8 mouse cellular contexts compared by ENCODE assay signal in genomic region chr3:83701075-83701474, GRCm38 (mm10).
DNase-seq lines count a peak whose midpoint lies in the region; ATAC-seq and TF ChIP-seq lines count a peak whose summit lies in the region.
"Had no signal": no experiment of that assay in that cellular context is flagged by ENCODE, and none has a peak within 500 bp of the region (broad histone marks: within the 10 kb centered on the region; RNA-seq: fewer than 3 reads in every experiment).

No protein-coding gene starts in this region.

- peak; percentile 56 for DNase-seq in kidney, postnatal 0 days (ENCODE audit: low spot score)
- peak; percentile 62 for DNase-seq in ZHBTc4 (ENCODE audit: low read depth, low spot score)
- peak; percentile 33 for DNase-seq in lung, adult 2 months
- DNase-seq in yolk sac, embryonic 10.5 days (ENCODE audit: low spot score) = peak; percentile 5

- H3K4me3 ChIP-seq in kidney, postnatal 0 days (replicated peaks; ENCODE audit: low read depth, low read length) = no peak overlapping the region
- H3K4me3 ChIP-seq in kidney, embryonic 15.5 days (replicated peaks) = no peak overlapping the region
- H3K4me3 ChIP-seq in E14TG2a.4 (replicated peaks; ENCODE audit: low read length) = no peak overlapping the region
- H3K4me3 ChIP-seq in forebrain, embryonic 16.5 days (replicated peaks; ENCODE audit: low read length) = no peak overlapping the region
- no peak overlapping the region for H3K4me3 ChIP-seq in lung, adult 2 months (replicated peaks; ENCODE audit: extremely low read depth, low read depth, low read length)
- H3K4me3 ChIP-seq: limb, embryonic 15.5 days had no signal

- no peak overlapping the region for H3K27ac ChIP-seq in kidney, postnatal 0 days
- no peak overlapping the region for H3K27ac ChIP-seq in kidney, embryonic 15.5 days
- H3K27ac ChIP-seq in forebrain, embryonic 16.5 days (ENCODE audit: low read length) = no peak overlapping the region
- H3K27ac ChIP-seq: limb, embryonic 15.5 days had no signal

- no peak for TF ChIP-seq POLR2A in lung, adult 2 months (IDR thresholded peaks at IDR 0.05; ENCODE audit: borderline replicate concordance, extremely low read depth, low read depth, low read length)

- H3K4me2 ChIP-seq in kidney, postnatal 0 days (ENCODE audit: low read length) = no peak overlapping the region
- no peak overlapping the region for H3K4me2 ChIP-seq in kidney, embryonic 15.5 days
- no peak overlapping the region for H3K4me2 ChIP-seq in forebrain, embryonic 16.5 days (ENCODE audit: low read length)
- H3K4me2 ChIP-seq: limb, embryonic 15.5 days had no signal

- no peaks in the 10 kb centered on the region for H3K4me1 ChIP-seq in kidney, postnatal 0 days (replicated peaks; ENCODE audit: insufficient read depth, low read length)
- H3K4me1 ChIP-seq in kidney, embryonic 15.5 days = no peaks in the 10 kb centered on the region
- no peaks in the 10 kb centered on the region for H3K4me1 ChIP-seq in E14TG2a.4 (replicated peaks; ENCODE audit: low read depth, low read length)
- H3K4me1 ChIP-seq in forebrain, embryonic 16.5 days (replicated peaks; ENCODE audit: control insufficient read depth, insufficient read depth, low read length) = no peaks in the 10 kb centered on the region
- no peaks in the 10 kb centered on the region for H3K4me1 ChIP-seq in lung, adult 2 months (ENCODE audit: control insufficient read depth, insufficient read depth, low read length)
- H3K4me1 ChIP-seq: limb, embryonic 15.5 days had no signal

- 60% methylated on average over 1 of the region's 1 CpGs for WGBS in kidney, postnatal 0 days
- WGBS in kidney, embryonic 15.5 days = 59% methylated on average over 1 of the region's 1 CpGs
- 59% methylated on average over 1 of the region's 1 CpGs for WGBS in forebrain, embryonic 16.5 days
- WGBS in lung, adult 2 months = 44% methylated on average over 1 of the region's 1 CpGs

- no peaks in the 10 kb centered on the region for H3K9me3 ChIP-seq in kidney, postnatal 0 days (replicated peaks; ENCODE audit: low read length)
- H3K9me3 ChIP-seq in kidney, embryonic 15.5 days (replicated peaks) = no peaks in the 10 kb centered on the region
- H3K9me3 ChIP-seq in E14TG2a.4 (ENCODE audit: low read length) = no peaks in the 10 kb centered on the region
- H3K9me3 ChIP-seq in forebrain, embryonic 16.5 days (ENCODE audit: control insufficient read depth, low read length) = no peaks in the 10 kb centered on the region
- H3K9me3 ChIP-seq: limb, embryonic 15.5 days had no signal

- H3K9ac ChIP-seq in kidney, postnatal 0 days (ENCODE audit: low read depth, low read length) = no peak overlapping the region
- no peak overlapping the region for H3K9ac ChIP-seq in kidney, embryonic 15.5 days
- H3K9ac ChIP-seq in forebrain, embryonic 16.5 days (replicated peaks; ENCODE audit: low read depth, low read length) = no peak overlapping the region
- H3K9ac ChIP-seq: limb, embryonic 15.5 days had no signal

- H3K36me3 ChIP-seq in kidney, postnatal 0 days (ENCODE audit: insufficient read depth, low read length) = no peaks in the 10 kb centered on the region
- no peaks in the 10 kb centered on the region for H3K36me3 ChIP-seq in kidney, embryonic 15.5 days
- H3K36me3 ChIP-seq in E14TG2a.4 (ENCODE audit: insufficient read depth, low read length) = no peaks in the 10 kb centered on the region
- no peaks in the 10 kb centered on the region for H3K36me3 ChIP-seq in forebrain, embryonic 16.5 days (ENCODE audit: control insufficient read depth, insufficient read depth)
- H3K36me3 ChIP-seq: limb, embryonic 15.5 days had no signal

- ATAC-seq in kidney, postnatal 0 days (replicated peaks; ENCODE audit: low FRiP score, low read depth) = no peak
- no peak; the same call in 1 of the 2 replicates for ATAC-seq in kidney, embryonic 15.5 days (replicated peaks; ENCODE audit: low FRiP score)
- peak; percentile 43; the same call in 1 of the 2 replicates for ATAC-seq in forebrain, embryonic 16.5 days

- no peaks in the 10 kb centered on the region for H3K27me3 ChIP-seq in kidney, postnatal 0 days (ENCODE audit: insufficient read depth, low read length)
- H3K27me3 ChIP-seq in kidney, embryonic 15.5 days = no peaks in the 10 kb centered on the region
- 0 out of 2 replicates have a peak, but pooled peaks cover 5% of the 10 kb centered on the region for H3K27me3 ChIP-seq in E14TG2a.4 (ENCODE audit: insufficient read depth, low read length)
- no peaks in the 10 kb centered on the region for H3K27me3 ChIP-seq in forebrain, embryonic 16.5 days (replicated peaks; ENCODE audit: control insufficient read depth, insufficient read depth, low read length)
- H3K27me3 ChIP-seq: limb, embryonic 15.5 days had no signal

- TF ChIP-seq CTCF in kidney, postnatal 0 days (IDR thresholded peaks at IDR 0.05; ENCODE audit: low read depth) = peak; percentile 74
- TF ChIP-seq CTCF in E14TG2a.4 (conservative IDR thresholded peaks at IDR 0.05; ENCODE audit: low read length) = peak; percentile 79
- TF ChIP-seq CTCF in lung, adult 2 months (IDR thresholded peaks at IDR 0.05; ENCODE audit: insufficient read depth, low read length) = peak; percentile 56

Comparison
In these comparisons a context has a peak if more than half of its experiments do, and no peak if none do; other contexts are left out.
1. DNase-seq: peak in every context shown above with its lines; median percentile 62 in ZHBTc4; 56 in kidney, postnatal 0 days; 33 in lung, adult 2 months; 5 in yolk sac, embryonic 10.5 days.